Mouse (Mus musculus) neural tube, embryonic 15.5 days (tissue): ENCODE results near the gene Rhobtb1. TPM values are rescaled to one million over a fixed set of nuclear protein-coding genes. Genes with fewer than 3 reads are reported as not detected.

ENCODE experiments used
- ATAC-seq: fragments of 200-750 bp; cut with Nextera tagmentation; 2 replicates; pipeline ENCODE4 v1.8.0; 2017; ENCODE audit warnings: mild to moderate bottlenecking, moderate TSS enrichment, moderate library complexity; ENCODE audit not compliant: low FRiP score
- H3K27ac ChIP-seq: fragments of 300-500 bp; sonication (generic); replicated peaks from 2 replicates; pipeline ENCODE4 v1.5.1; 2015; ENCODE audit warnings: mild to moderate bottlenecking, inconsistent platforms
- H3K27me3 ChIP-seq: fragments of 300-500 bp; sonication (generic); replicated peaks from 2 replicates; pipeline ENCODE4 v1.6.1; 2015; ENCODE audit warnings: inconsistent platforms
- H3K36me3 ChIP-seq: fragments of 300-500 bp; sonication (generic); 2 replicates; pipeline ENCODE4 v1.6.1; 2015; ENCODE audit warnings: inconsistent platforms
- H3K4me1 ChIP-seq: fragments of 300-500 bp; sonication (generic); 2 replicates; pipeline ENCODE4 v1.6.1; 2015; ENCODE audit warnings: inconsistent platforms
- H3K4me2 ChIP-seq: fragments of 300-500 bp; sonication (generic); 2 replicates; pipeline ENCODE4 v1.6.1; 2015; ENCODE audit warnings: inconsistent platforms, mild to moderate bottlenecking, moderate library complexity
- H3K4me3 ChIP-seq: fragments of 300-500 bp; sonication (generic); replicated peaks from 2 replicates; pipeline ENCODE4 v1.5.1; 2015; ENCODE audit warnings: mild to moderate bottlenecking, inconsistent platforms
- H3K9ac ChIP-seq: fragments of 300-500 bp; sonication (generic); replicated peaks from 2 replicates; pipeline ENCODE4 v1.6.1; 2015; ENCODE audit warnings: mild to moderate bottlenecking, inconsistent platforms
- H3K9me3 ChIP-seq: fragments of 300-500 bp; sonication (generic); replicated peaks from 2 replicates; pipeline ENCODE4 v1.6.1; 2016; ENCODE audit warnings: inconsistent platforms
- WGBS: fragments of 180-500 bp; shearing (Covaris S2); methylation state at CpG from one replicate; pipeline ENCODE4 v1.1.7; 2015; ENCODE audit warnings: mixed read lengths; 5-methylcytosine and 5-hydroxymethylcytosine counted together
- polyA plus RNA-seq: library from polyadenylated mRNA; unstranded; fragments of >200 nt; fragmentation: Nextera tagmentation; extraction: Ambion mirVana; gene quantifications from 2 replicates; pipeline ENCODE4 v1.2.1, GENCODE M21; 2015

Rhobtb1 gene
- polyA plus RNA-seq, 1 experiment from 2014 or later = 15.7 TPM

GRCm38 (mm10) chr10:69130613-69131012, 20.6 kb upstream of the Rhobtb1 start:
- no peaks in the 10 kb centered on the region for H3K27me3 ChIP-seq
- H3K9ac ChIP-seq = no peak overlapping the region
- no peak overlapping the region for H3K4me3 ChIP-seq
- no peak overlapping the region for H3K27ac ChIP-seq
- H3K9me3 ChIP-seq = no peaks in the 10 kb centered on the region
- no peak for ATAC-seq
- no peaks in the 10 kb centered on the region for H3K4me1 ChIP-seq
- WGBS = 58% methylated on average over 5 of the region's 5 CpGs
- H3K4me2 ChIP-seq = no peak overlapping the region
- no peaks in the 10 kb centered on the region for H3K36me3 ChIP-seq

- Histone ChIP-seq H3K4me3 (no peak overlapping the region), H3K4me1 (no peaks in the 10 kb centered on the region), H3K9me3 (no peaks in the 10 kb centered on the region), H3K27me3 (no peaks in the 10 kb centered on the region), H3K4me2 (no peak overlapping the region), H3K9ac (no peak overlapping the region), H3K36me3 (no peaks in the 10 kb centered on the region), H3K27ac (no peak overlapping the region)
- no peak for ATAC-seq
These were observed 16.9 kb upstream of the Rhobtb1 start for GRCm38 (mm10) chr10:69134356-69134755.

- no peak for ATAC-seq
- H3K9me3 ChIP-seq = no peaks in the 10 kb centered on the region
- no peaks in the 10 kb centered on the region for H3K36me3 ChIP-seq
- H3K4me3 ChIP-seq = no peak overlapping the region
- no peak overlapping the region for H3K27ac ChIP-seq
- no peak overlapping the region for H3K4me2 ChIP-seq
- 82% methylated on average over 9 of the region's 9 CpGs for WGBS
- no peaks in the 10 kb centered on the region for H3K4me1 ChIP-seq
- H3K27me3 ChIP-seq = no peaks in the 10 kb centered on the region
- H3K9ac ChIP-seq = no peak overlapping the region
These were observed 14.9 kb upstream of the Rhobtb1 start for GRCm38 (mm10) chr10:69136241-69136828.

GRCm38 (mm10) chr10:69149252-69149651, 2.0 kb upstream of the Rhobtb1 start:
- Histone ChIP-seq H3K36me3 (no peaks in the 10 kb centered on the region), H3K4me2 (no peak overlapping the region), H3K27me3 (no peaks in the 10 kb centered on the region), H3K4me1 (no peaks in the 10 kb centered on the region), H3K27ac (no peak overlapping the region), H3K4me3 (no peak overlapping the region), H3K9me3 (no peaks in the 10 kb centered on the region), H3K9ac (no peak overlapping the region)
- ATAC-seq = no peak
- 88% methylated on average over 7 of the region's 7 CpGs for WGBS

- Histone ChIP-seq H3K27ac (no peak overlapping the region), H3K9ac (no peak overlapping the region), H3K4me3 (no peak overlapping the region), H3K36me3 (no peaks in the 10 kb centered on the region), H3K4me2 (no peak overlapping the region), H3K9me3 (no peaks in the 10 kb centered on the region), H3K4me1 (no peaks in the 10 kb centered on the region), H3K27me3 (no peaks in the 10 kb centered on the region)
- ATAC-seq = no peak
- WGBS = 77% methylated on average over 4 of the region's 4 CpGs
These were observed 1.7 kb downstream of the Rhobtb1 start for GRCm38 (mm10) chr10:69152971-69153370.

- 91% methylated on average over 10 of the region's 10 CpGs for WGBS
- H3K4me1 ChIP-seq = no peaks in the 10 kb centered on the region
These were observed 4.4 kb downstream of the Rhobtb1 start for GRCm38 (mm10) chr10:69155428-69156175.

GRCm38 (mm10) chr10:69156462-69156861, 5.2 kb downstream of the Rhobtb1 start:
- H3K9ac ChIP-seq = no peak overlapping the region
- no peak overlapping the region for H3K4me3 ChIP-seq
- no peaks in the 10 kb centered on the region for H3K9me3 ChIP-seq
- no peaks in the 10 kb centered on the region for H3K4me1 ChIP-seq
- H3K27me3 ChIP-seq = no peaks in the 10 kb centered on the region
- no peak overlapping the region for H3K4me2 ChIP-seq
- no peaks in the 10 kb centered on the region for H3K36me3 ChIP-seq
- no peak for ATAC-seq
- 79% methylated on average over 6 of the region's 6 CpGs for WGBS
- H3K27ac ChIP-seq = no peak overlapping the region

More at GRCm38 (mm10) chr10:69155428-69156175, 4.4 kb downstream of the Rhobtb1 start:
- Histone ChIP-seq H3K9me3 (no peaks in the 10 kb centered on the region), H3K27ac (no peak overlapping the region), H3K27me3 (no peaks in the 10 kb centered on the region), H3K9ac (no peak overlapping the region), H3K4me3 (no peak overlapping the region), H3K36me3 (no peaks in the 10 kb centered on the region), H3K4me2 (no peak overlapping the region)
- no peak for ATAC-seq

- Histone ChIP-seq H3K4me1 (no peaks in the 10 kb centered on the region), H3K9ac (no peak overlapping the region), H3K4me3 (no peak overlapping the region), H3K4me2 (no peak overlapping the region), H3K9me3 (no peaks in the 10 kb centered on the region), H3K36me3 (no peaks in the 10 kb centered on the region), H3K27me3 (no peaks in the 10 kb centered on the region), H3K27ac (no peak overlapping the region)
- WGBS = 77% methylated on average over 2 of the region's 2 CpGs
- ATAC-seq = no peak
These were observed 6.2 kb downstream of the Rhobtb1 start for GRCm38 (mm10) chr10:69157471-69157870.

GRCm38 (mm10) chr10:69160877-69161276, 9.6 kb downstream of the Rhobtb1 start:
- H3K27me3 ChIP-seq = no peaks in the 10 kb centered on the region
- no peaks in the 10 kb centered on the region for H3K9me3 ChIP-seq
- H3K27ac ChIP-seq = no peak overlapping the region
- H3K9ac ChIP-seq = no peak overlapping the region
- no peak overlapping the region for H3K4me3 ChIP-seq
- ATAC-seq = no peak
- H3K4me2 ChIP-seq = no peak overlapping the region
- whole genome bisulfite sequencing = 93% methylated on average over 2 of the region's 2 CpGs
- H3K4me1 ChIP-seq = no peaks in the 10 kb centered on the region
- no peaks in the 10 kb centered on the region for H3K36me3 ChIP-seq

- H3K9me3 ChIP-seq = no peaks in the 10 kb centered on the region
- no peak overlapping the region for H3K4me3 ChIP-seq
- no peak overlapping the region for H3K9ac ChIP-seq
- H3K4me1 ChIP-seq = no peaks in the 10 kb centered on the region
- H3K27me3 ChIP-seq = no peaks in the 10 kb centered on the region
- H3K27ac ChIP-seq = no peak overlapping the region
- no peaks in the 10 kb centered on the region for H3K36me3 ChIP-seq
- H3K4me2 ChIP-seq = no peak overlapping the region
- ATAC-seq = no peak
- 66% methylated on average over 3 of the region's 3 CpGs for WGBS
These were observed 10.3 kb downstream of the Rhobtb1 start for GRCm38 (mm10) chr10:69161503-69161902.

- H3K9ac ChIP-seq = no peak overlapping the region
- H3K9me3 ChIP-seq = no peaks in the 10 kb centered on the region
- H3K27ac ChIP-seq = no peak overlapping the region
- ATAC-seq = no peak
- no peaks in the 10 kb centered on the region for H3K36me3 ChIP-seq
- WGBS = 89% methylated on average over 5 of the region's 5 CpGs
- no peaks in the 10 kb centered on the region for H3K27me3 ChIP-seq
- H3K4me1 ChIP-seq = no peaks in the 10 kb centered on the region
- no peak overlapping the region for H3K4me2 ChIP-seq
- no peak overlapping the region for H3K4me3 ChIP-seq
These were observed 11.3 kb downstream of the Rhobtb1 start for GRCm38 (mm10) chr10:69162577-69162976.

- 90% methylated on average over 5 of the region's 5 CpGs for WGBS
- Histone ChIP-seq H3K27me3 (no peaks in the 10 kb centered on the region), H3K4me2 (no peak overlapping the region), H3K9ac (no peak overlapping the region), H3K4me3 (no peak overlapping the region), H3K36me3 (no peaks in the 10 kb centered on the region), H3K27ac (no peak overlapping the region), H3K4me1 (no peaks in the 10 kb centered on the region), H3K9me3 (no peaks in the 10 kb centered on the region)
- ATAC-seq = no peak
These were observed 12.0 kb downstream of the Rhobtb1 start for GRCm38 (mm10) chr10:69163216-69163615.
